Mouse (Mus musculus) lung, embryonic 14.5 days (tissue): ENCODE measurements around the gene Map4k5. TPM values are rescaled to one million over a fixed set of nuclear protein-coding genes. Genes with fewer than 3 reads are reported as not detected.

Source experiments
- ATAC-seq: fragments of 200-750 bp; cut with Nextera tagmentation; 2 replicates; pipeline ENCODE4 v1.8.0; 2017; ENCODE audit warnings: mild to moderate bottlenecking, moderate TSS enrichment, moderate library complexity; ENCODE audit not compliant: insufficient read depth
- DNase-seq: peaks from one replicate; pipeline ENCODE4 v3.0.0-alpha.2; 2015
- H3K27ac ChIP-seq: fragments of 300-500 bp; sonication (generic); 2 replicates; pipeline ENCODE4 v1.5.1; 2014; ENCODE audit warnings: low read depth, mild to moderate bottlenecking, moderate library complexity
- H3K27me3 ChIP-seq: fragments of 300-500 bp; sonication (generic); 2 replicates; pipeline ENCODE4 v1.6.1; 2014; ENCODE audit warnings: low read length, control low read depth; ENCODE audit not compliant: insufficient read depth
- H3K36me3 ChIP-seq: fragments of 300-500 bp; sonication (generic); 2 replicates; pipeline ENCODE4 v1.6.1; 2014; ENCODE audit warnings: control low read depth; ENCODE audit not compliant: insufficient read depth
- H3K4me1 ChIP-seq: fragments of 300-500 bp; sonication (generic); 2 replicates; pipeline ENCODE4 v1.6.1; 2014; ENCODE audit warnings: antibody characterized with exemption, control low read depth; ENCODE audit not compliant: insufficient read depth
- H3K4me2 ChIP-seq: fragments of 300-500 bp; sonication (generic); 2 replicates; pipeline ENCODE4 v1.6.1; 2014; ENCODE audit warnings: mild to moderate bottlenecking
- H3K4me3 ChIP-seq: fragments of 300-500 bp; sonication (generic); 2 replicates; pipeline ENCODE4 v1.5.1; 2014; ENCODE audit warnings: low read depth, low read length
- H3K9ac ChIP-seq: fragments of 300-500 bp; sonication (generic); 2 replicates; pipeline ENCODE4 v1.6.1; 2014
- H3K9me3 ChIP-seq: fragments of 300-500 bp; sonication (generic); 2 replicates; pipeline ENCODE4 v1.6.1; 2016; ENCODE audit warnings: low read depth, low read length, control low read depth
- CTCF ChIP-seq: IDR thresholded peaks from 2 replicates; pipeline ENCODE4 v1.5.1; 2016; ENCODE audit warnings: antibody characterized with exemption, low read depth
- WGBS: fragments of 180-500 bp; shearing (Covaris S2); extraction: QIAGEN DNeasy Blood & Tissue Kit; methylation state at CpG from one replicate; pipeline ENCODE4 v1.1.7; 2014; 5-methylcytosine and 5-hydroxymethylcytosine counted together
- microRNA counts: library from miRNA; unstranded; fragments of <30 nt; microRNA quantifications from one replicate; lab custom pipeline; 2016
- microRNA-seq: library from miRNA; unstranded; fragments of <30 nt; microRNA quantifications from one replicate; pipeline ENCODE4, GENCODE M21; 2016; ENCODE audit warnings: borderline number of aligned reads
- polyA plus RNA-seq: library from polyadenylated mRNA; unstranded; fragments of >200 nt; fragmentation: Nextera tagmentation; extraction: Ambion mirVana; gene quantifications from 2 replicates; pipeline ENCODE4 v1.2.1, GENCODE M21; 2014

Map4k5 gene
- polyA plus RNA-seq, 1 experiment from 2014 or later, result 49.0 TPM

DNA sequence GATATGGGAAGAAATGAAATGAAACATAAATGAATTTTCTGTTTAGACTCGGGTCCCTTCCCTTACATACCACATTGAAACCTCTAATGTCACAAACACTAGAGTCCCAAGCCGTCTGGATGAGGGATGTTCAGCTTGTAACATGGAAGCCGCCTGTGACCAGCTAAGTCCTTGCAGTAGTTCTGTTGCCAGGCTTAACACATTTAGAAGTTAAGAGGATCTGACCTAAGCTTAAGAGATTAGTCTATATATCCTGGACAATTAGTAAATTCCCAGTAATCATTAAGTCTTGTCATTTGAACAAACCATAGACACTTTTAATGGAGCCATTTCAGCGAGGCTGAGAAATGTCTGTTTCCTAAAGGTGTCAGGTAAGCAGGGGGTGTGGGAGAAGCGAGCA lies 137.0 kb downstream of the Map4k5 start:
- H3K4me2 ChIP-seq, result no peak overlapping the region
- H3K9me3 ChIP-seq, result no peaks in the 10 kb centered on the region
- 63% methylated on average over 5 of the region's 5 CpGs for WGBS
- peaks cover 15% of the 10 kb centered on the region; the same call in 1 of the 2 replicates for H3K4me1 ChIP-seq
- H3K36me3 ChIP-seq, result no peaks in the 10 kb centered on the region
- DNase-seq, result no peak
- ATAC-seq, result no peak
- no peak for TF ChIP-seq CTCF
- H3K27ac ChIP-seq, result no peak overlapping the region
- no peaks in the 10 kb centered on the region for H3K27me3 ChIP-seq
- H3K4me3 ChIP-seq, result no peak overlapping the region
- H3K9ac ChIP-seq, result no peak overlapping the region

GRCm38 (mm10) chr12:69753936-69754335 lies 139.1 kb downstream of the Map4k5 start:
- ATAC-seq (no peak), DNase-seq (no peak)
- Histone ChIP-seq H3K4me1 (0 out of 2 replicates have a peak, but pooled peaks cover 10% of the 10 kb centered on the region), H3K9me3 (no peaks in the 10 kb centered on the region), H3K4me3 (no peak overlapping the region), H3K27ac (no peak overlapping the region), H3K36me3 (no peaks in the 10 kb centered on the region), H3K4me2 (no peak overlapping the region), H3K9ac (no peak overlapping the region), H3K27me3 (no peaks in the 10 kb centered on the region)
- no peak for TF ChIP-seq CTCF
- 77% methylated on average over 5 of the region's 5 CpGs for WGBS

MicroRNAs within 50 kb of the gene (microRNA counts, 519-probe panel; counts per million panel counts)
- microRNA mmu-miR-681 (lab: Ali Mortazavi, UCI), result 30.5 counts per million

Small RNAs within 50 kb of the gene (microRNA-seq; reads per million reads assigned to microRNA genes)
- not detected for gene Mir681

Other genes with a start within 250 kb of the Map4k5 start
- 11.4 and 13.0 TPM in 2 replicates for gene Sos2, start 211.3 kb downstream of the Map4k5 start, polyA plus RNA-seq
- 13.1 and 14.5 TPM in 2 replicates for gene L2hgdh, start 168.3 kb downstream of the Map4k5 start, polyA plus RNA-seq
- gene Atp5s, start 168.2 kb downstream of the Map4k5 start, polyA plus RNA-seq, result 29.4 and 33.3 TPM in 2 replicates
- gene Cdkl1, start 101.9 kb downstream of the Map4k5 start, polyA plus RNA-seq, result 1.6 and 1.8 TPM in 2 replicates
- 3.2 and 3.6 TPM in 2 replicates for gene Atl1, start 586 bp downstream of the Map4k5 start, polyA plus RNA-seq
- gene Sav1, start 93.8 kb upstream of the Map4k5 start, polyA plus RNA-seq, result 11.8 and 12.8 TPM in 2 replicates
- gene Nin, start 220.5 kb upstream of the Map4k5 start, polyA plus RNA-seq, result 20.8 and 25.1 TPM in 2 replicates